Mouse (Mus musculus) kidney, adult 10 weeks (tissue): ENCODE results near the gene Aldh6a1. TPM values are rescaled to one million over a fixed set of nuclear protein-coding genes. Genes with fewer than 3 reads are reported as not detected.

Experiments used
- polyA plus RNA-seq: library from polyadenylated mRNA; stranded (reverse); fragments of 350-450 nt; fragmentation: Illumina TruSeq; extraction: RNeasy Lipid Tissue Mini Kit (QIAGEN cat#74804); gene quantifications from one replicate; pipeline ENCODE4 v1.2.3, GENCODE M21; 2014; ENCODE audit warnings: low read depth, low replicate concordance

The Aldh6a1 gene
- polyA plus RNA-seq, result 1,492 TPM

GRCm38 (mm10) chr12:84450718-84451646 is at the start of gene Aldh6a1, which contains the start of gene Lin52:
TSS of gene Aldh6a1 (minus strand) at chr12:84451004.
TSS of gene Lin52 (plus strand) at chr12:84451422.

GRCm38 (mm10) chr12:84416834-84417604 is 33.8 kb downstream of the Aldh6a1 start, which contains the start of gene Rnf113a2:
TSS of gene Rnf113a2 (plus strand) at chr12:84417196.

GRCm38 (mm10) chr12:84408819-84409507 is 41.8 kb downstream of the Aldh6a1 start, which contains the start of the genes Entpd5 and Bbof1:
TSS of gene Entpd5 (minus strand) at chr12:84409029.
TSS of gene Bbof1 (plus strand) at chr12:84409071.

Other genes with a start within 250 kb of the Aldh6a1 start
- 4.6 TPM for gene Elmsan1, start 232.1 kb downstream of the Aldh6a1 start, polyA plus RNA-seq
- 199 TPM for gene Ptgr2, start 165.8 kb downstream of the Aldh6a1 start, polyA plus RNA-seq
- gene Zfp410, start 134.2 kb downstream of the Aldh6a1 start, polyA plus RNA-seq, result 21.9 TPM
- gene Coq6, start 89.3 kb downstream of the Aldh6a1 start, polyA plus RNA-seq, result 1.2 TPM
- 3.6 TPM for gene Fam161b, start 89.2 kb downstream of the Aldh6a1 start, polyA plus RNA-seq
- 313 TPM for gene Entpd5, start 42.0 kb downstream of the Aldh6a1 start, polyA plus RNA-seq
- gene Bbof1, start 41.9 kb downstream of the Aldh6a1 start, polyA plus RNA-seq, result 19.5 TPM
- 10.9 TPM for gene Rnf113a2, start 33.8 kb downstream of the Aldh6a1 start, polyA plus RNA-seq
- 35.7 TPM for gene Lin52, start 418 bp upstream of the Aldh6a1 start, polyA plus RNA-seq
- gene Vsx2, start 118.8 kb upstream of the Aldh6a1 start, polyA plus RNA-seq, result not detected
- 9.9 TPM for gene Abcd4, start 166.4 kb upstream of the Aldh6a1 start, polyA plus RNA-seq
- not detected for gene Vrtn, start 190.0 kb upstream of the Aldh6a1 start, polyA plus RNA-seq
- not detected for gene Syndig1l, start 247.8 kb upstream of the Aldh6a1 start, polyA plus RNA-seq